Mouse (Mus musculus) heart, embryonic 12.5 days (tissue): ENCODE measurements at regions not wholly inside any gene's neighbourhood (a gene's known extent, or its start where the extent isn't known, plus 50 kb on each side); places are given as distances from the start of the nearest gene placed in this dataset.

Experiments
- ATAC-seq: fragments of 200-750 bp; cut with Nextera tagmentation; 2 replicates; pipeline ENCODE4 v1.8.0; 2017; ENCODE audit warnings: moderate TSS enrichment, moderate library complexity; ENCODE audit not compliant: insufficient number of reproducible peaks, low FRiP score
- H3K27ac ChIP-seq: fragments of 300-500 bp; sonication (generic); 2 replicates; pipeline ENCODE4 v1.5.1; 2016; ENCODE audit warnings: mild to moderate bottlenecking, moderate library complexity; ENCODE audit not compliant: poor library complexity, severe bottlenecking
- H3K27me3 ChIP-seq: fragments of 300-500 bp; sonication (generic); replicated peaks from 2 replicates; pipeline ENCODE4 v1.6.1; 2016; ENCODE audit warnings: mild to moderate bottlenecking, moderate library complexity
- H3K36me3 ChIP-seq: fragments of 300-500 bp; sonication (generic); 2 replicates; pipeline ENCODE4 v1.6.1; 2016; ENCODE audit warnings: mild to moderate bottlenecking, moderate library complexity
- H3K4me1 ChIP-seq: fragments of 300-500 bp; sonication (generic); replicated peaks from 2 replicates; pipeline ENCODE4 v1.6.1; 2016; ENCODE audit warnings: mild to moderate bottlenecking
- H3K4me2 ChIP-seq: fragments of 300-500 bp; sonication (generic); 2 replicates; pipeline ENCODE4 v1.6.1; 2016; ENCODE audit warnings: mild to moderate bottlenecking, moderate library complexity
- H3K4me3 ChIP-seq: fragments of 300-500 bp; sonication (generic); 2 replicates; pipeline ENCODE4 v1.5.1; 2016; ENCODE audit warnings: mild to moderate bottlenecking
- H3K9ac ChIP-seq: fragments of 300-500 bp; sonication (generic); 2 replicates; pipeline ENCODE4 v1.6.1; 2016; ENCODE audit warnings: mild to moderate bottlenecking, moderate library complexity
- H3K9me3 ChIP-seq: fragments of 300-500 bp; sonication (generic); replicated peaks from 2 replicates; pipeline ENCODE4 v1.6.1; 2016; ENCODE audit warnings: mild to moderate bottlenecking, moderate library complexity
- WGBS: fragments of 180-500 bp; shearing (Covaris S2); methylation state at CpG from one replicate; pipeline ENCODE4 v1.1.7; 2016; 5-methylcytosine and 5-hydroxymethylcytosine counted together

GRCm38 (mm10) chr4:32167151-32167550 lies 71.5 kb upstream of the Bach2 start:
- ATAC-seq, result no peak
- no peaks in the 10 kb centered on the region for H3K9me3 ChIP-seq

GRCm38 (mm10) chr4:32170106-32170459 lies 68.5 kb upstream of the Bach2 start:
- peak overlapping the region; percentile 48 for H3K4me2 ChIP-seq
- H3K4me3 ChIP-seq, result no peak overlapping the region
- H3K9ac ChIP-seq, result no peak overlapping the region
- no peaks in the 10 kb centered on the region for H3K36me3 ChIP-seq
- H3K9me3 ChIP-seq, result no peaks in the 10 kb centered on the region
- peak overlapping the region; percentile 57 for H3K27ac ChIP-seq
- ATAC-seq, result no peak
- no peaks in the 10 kb centered on the region for H3K27me3 ChIP-seq
- peaks cover 22% of the 10 kb centered on the region for H3K4me1 ChIP-seq
- WGBS, result 21% methylated on average over 4 of the region's 4 CpGs

More at GRCm38 (mm10) chr4:32167151-32167550, 71.5 kb upstream of the Bach2 start:
- no peaks in the 10 kb centered on the region for H3K36me3 ChIP-seq
- no peak overlapping the region for H3K27ac ChIP-seq
- H3K9ac ChIP-seq, result no peak overlapping the region
- H3K4me2 ChIP-seq, result no peak overlapping the region
- H3K4me3 ChIP-seq, result no peak overlapping the region
- no peaks in the 10 kb centered on the region for H3K27me3 ChIP-seq
- 85% methylated on average over 11 of the region's 11 CpGs for WGBS
- peaks cover 21% of the 10 kb centered on the region for H3K4me1 ChIP-seq

DNA sequence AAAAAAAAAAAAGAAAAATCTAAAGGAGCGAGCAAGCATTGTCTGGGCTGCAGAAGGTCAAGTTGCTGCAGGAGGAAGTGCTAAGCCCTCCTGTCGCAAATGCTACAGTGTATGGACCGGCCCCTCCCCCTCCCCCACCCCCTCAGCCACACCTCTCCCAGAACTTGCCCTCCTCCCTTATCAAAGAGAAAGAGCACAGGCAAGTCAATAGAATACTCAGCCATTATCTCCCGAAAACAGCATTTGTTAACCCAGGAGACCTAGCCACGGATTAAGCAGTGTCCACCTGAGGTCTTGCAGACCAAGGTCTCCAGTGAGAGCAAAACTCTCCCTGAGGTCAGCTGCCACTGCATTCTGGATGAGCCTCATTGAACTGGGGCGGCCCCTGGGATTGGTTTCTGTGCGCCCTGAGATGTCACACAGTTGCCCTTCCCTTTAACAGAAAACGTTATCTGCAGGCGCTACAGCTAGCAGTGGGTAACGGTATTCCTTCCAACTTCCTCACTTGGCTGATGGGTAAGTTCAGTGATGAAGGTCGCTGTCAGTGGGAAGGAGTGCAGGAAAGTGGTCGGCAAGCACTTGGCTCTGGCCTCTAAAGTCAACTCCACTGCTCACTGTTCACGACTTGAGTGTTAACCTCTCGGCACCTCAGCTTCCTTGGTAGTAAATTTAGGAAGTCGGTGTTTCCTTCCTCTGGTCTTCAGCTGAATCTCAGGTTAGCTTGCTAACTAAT lies 68.0 kb upstream of the Bach2 start:
- Histone ChIP-seq H3K27ac (peak overlapping the region; percentile 57; the same call in 1 of the 2 replicates), H3K4me3 (no peak overlapping the region), H3K4me1 (peaks cover 27% of the 10 kb centered on the region), H3K36me3 (no peaks in the 10 kb centered on the region), H3K27me3 (no peaks in the 10 kb centered on the region), H3K4me2 (peak overlapping the region; percentile 48), H3K9ac (no peak overlapping the region), H3K9me3 (no peaks in the 10 kb centered on the region)
- WGBS, result 23% methylated on average over 15 of the region's 15 CpGs
- peak; percentile 78 for ATAC-seq

- no peak overlapping the region for H3K4me2 ChIP-seq
- H3K9ac ChIP-seq, result no peak overlapping the region
- 88% methylated on average over 6 of the region's 6 CpGs for WGBS
- H3K4me3 ChIP-seq, result no peak overlapping the region
- no peaks in the 10 kb centered on the region for H3K27me3 ChIP-seq
- H3K36me3 ChIP-seq, result no peaks in the 10 kb centered on the region
- no peaks in the 10 kb centered on the region for H3K9me3 ChIP-seq
- H3K27ac ChIP-seq, result no peak overlapping the region
- H3K4me1 ChIP-seq, result peaks cover 27% of the 10 kb centered on the region
- no peak for ATAC-seq
Observed at GRCm38 (mm10) chr4:32171291-32171690, 67.3 kb upstream of the Bach2 start.

DNA sequence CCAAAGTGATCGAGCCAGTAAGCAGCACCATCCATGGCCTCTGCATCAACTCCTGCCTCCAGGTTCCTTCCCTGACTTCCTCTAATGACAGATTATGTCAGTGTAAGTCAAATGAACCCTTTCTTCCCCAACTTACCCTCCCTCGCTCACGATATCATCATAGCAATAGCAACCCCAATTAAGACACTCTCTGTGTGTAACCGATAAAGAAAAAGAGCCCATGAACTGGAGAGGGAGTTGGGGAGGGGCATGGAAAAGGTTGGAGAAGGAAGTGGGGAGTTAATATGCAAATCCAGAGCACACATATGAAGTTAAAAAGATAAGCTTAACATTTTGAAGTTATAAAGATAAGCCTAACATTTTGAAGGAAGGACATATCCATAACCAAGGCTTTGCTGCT lies 65.6 kb upstream of the Bach2 start:
- ATAC-seq, result no peak
- Histone ChIP-seq H3K4me3 (no peak overlapping the region), H3K36me3 (no peaks in the 10 kb centered on the region), H3K9me3 (no peaks in the 10 kb centered on the region), H3K4me2 (no peak overlapping the region), H3K27me3 (no peaks in the 10 kb centered on the region), H3K4me1 (peaks cover 33% of the 10 kb centered on the region), H3K9ac (no peak overlapping the region), H3K27ac (no peak overlapping the region)
- 86% methylated on average over 4 of the region's 4 CpGs for WGBS

DNA sequence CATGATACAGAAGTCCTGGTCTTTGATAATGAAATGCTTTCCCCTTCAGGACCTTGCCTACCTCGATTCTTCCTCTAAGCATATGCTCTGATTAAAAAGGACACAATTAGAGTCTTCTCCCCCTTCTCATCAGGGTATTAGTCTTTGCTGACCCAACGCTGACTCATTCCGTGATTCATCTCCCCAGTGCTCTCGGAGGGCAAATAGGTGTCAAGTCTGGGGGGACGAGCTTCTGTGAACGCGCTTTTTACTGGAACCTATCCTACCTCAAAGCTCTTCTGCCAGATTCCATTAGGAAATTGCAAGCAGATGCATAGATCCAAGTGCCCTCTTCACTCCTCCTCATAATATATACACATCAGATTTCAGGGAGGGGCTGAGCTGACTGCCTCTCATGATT lies 63.8 kb upstream of the Bach2 start:
- ATAC-seq, result no peak
- Histone ChIP-seq H3K36me3 (no peaks in the 10 kb centered on the region), H3K4me3 (no peak overlapping the region), H3K9me3 (no peaks in the 10 kb centered on the region), H3K4me1 (peaks cover 41% of the 10 kb centered on the region), H3K27me3 (no peaks in the 10 kb centered on the region), H3K4me2 (no peak overlapping the region), H3K9ac (no peak overlapping the region), H3K27ac (no peak overlapping the region)
- 66% methylated on average over 7 of the region's 7 CpGs for WGBS

- Histone ChIP-seq H3K27ac (no peak overlapping the region), H3K9me3 (no peaks in the 10 kb centered on the region), H3K9ac (no peak overlapping the region), H3K27me3 (no peaks in the 10 kb centered on the region), H3K4me1 (peaks cover 41% of the 10 kb centered on the region), H3K36me3 (no peaks in the 10 kb centered on the region), H3K4me3 (no peak overlapping the region), H3K4me2 (no peak overlapping the region)
- 63% methylated on average over 7 of the region's 7 CpGs for WGBS
- ATAC-seq, result no peak
Observed at GRCm38 (mm10) chr4:32175231-32175630, 63.4 kb upstream of the Bach2 start.

- no peak overlapping the region for H3K4me2 ChIP-seq
- peaks cover 38% of the 10 kb centered on the region for H3K4me1 ChIP-seq
- H3K27ac ChIP-seq, result no peak overlapping the region
- H3K9me3 ChIP-seq, result no peaks in the 10 kb centered on the region
- no peaks in the 10 kb centered on the region for H3K36me3 ChIP-seq
- no peaks in the 10 kb centered on the region for H3K27me3 ChIP-seq
- ATAC-seq, result no peak
- H3K9ac ChIP-seq, result no peak overlapping the region
- 80% methylated on average over 6 of the region's 6 CpGs for WGBS
- H3K4me3 ChIP-seq, result no peak overlapping the region
Observed at GRCm38 (mm10) chr4:32175853-32176448, 62.7 kb upstream of the Bach2 start.

DNA sequence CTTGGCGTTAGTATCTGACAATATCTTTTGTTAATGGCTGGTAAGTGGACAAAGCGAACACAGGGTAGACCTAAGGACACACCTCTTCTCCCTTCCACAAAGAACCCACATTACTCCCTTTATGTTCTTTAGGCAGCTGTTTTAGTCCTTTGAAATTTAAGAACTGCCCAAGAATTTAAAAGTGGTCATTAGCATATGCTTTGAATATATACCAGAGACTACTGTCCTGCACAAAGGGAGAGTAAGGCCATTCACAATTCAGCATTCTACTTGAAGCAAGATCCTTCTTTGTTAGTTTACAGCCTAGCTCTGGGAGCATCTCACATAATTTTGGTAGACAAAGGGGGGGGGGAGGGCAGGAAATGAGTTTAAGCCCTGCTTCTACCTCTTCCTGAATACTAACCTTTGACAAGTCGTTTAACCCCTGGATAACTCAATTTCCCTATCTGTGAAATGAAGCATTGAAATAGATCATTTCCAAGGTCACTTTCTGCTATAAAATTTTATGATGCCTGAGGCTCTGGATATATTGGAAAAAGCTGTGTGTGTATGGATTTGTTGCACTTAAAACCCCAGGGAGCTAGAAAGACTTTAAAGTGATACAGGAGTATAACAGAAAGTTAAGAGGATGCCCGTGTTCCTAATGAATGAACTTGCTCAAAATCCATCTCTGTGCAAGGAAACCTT lies 62.0 kb upstream of the Bach2 start:
- Histone ChIP-seq H3K4me3 (no peak overlapping the region), H3K9me3 (no peaks in the 10 kb centered on the region), H3K36me3 (no peaks in the 10 kb centered on the region), H3K4me1 (peaks cover 36% of the 10 kb centered on the region), H3K27me3 (no peaks in the 10 kb centered on the region), H3K4me2 (no peak overlapping the region), H3K27ac (no peak overlapping the region), H3K9ac (no peak overlapping the region)
- WGBS, result 69% methylated on average over 4 of the region's 4 CpGs
- no peak for ATAC-seq

- no peak overlapping the region for H3K9ac ChIP-seq
- no peak overlapping the region for H3K4me3 ChIP-seq
- ATAC-seq, result no peak
- no peak overlapping the region for H3K27ac ChIP-seq
- H3K4me1 ChIP-seq, result peaks cover 36% of the 10 kb centered on the region
- H3K27me3 ChIP-seq, result no peaks in the 10 kb centered on the region
- WGBS, result 56% methylated on average over 7 of the region's 7 CpGs
- no peaks in the 10 kb centered on the region for H3K36me3 ChIP-seq
- H3K9me3 ChIP-seq, result no peaks in the 10 kb centered on the region
- no peak overlapping the region for H3K4me2 ChIP-seq
Observed at GRCm38 (mm10) chr4:32177933-32178639, 60.5 kb upstream of the Bach2 start.

GRCm38 (mm10) chr4:32179707-32180241 lies 58.8 kb upstream of the Bach2 start:
- ATAC-seq, result peak; percentile 72; the same call in 1 of the 2 replicates
- Histone ChIP-seq H3K9ac (no peak overlapping the region), H3K36me3 (no peaks in the 10 kb centered on the region), H3K4me2 (peak overlapping the region; percentile 11), H3K9me3 (no peaks in the 10 kb centered on the region), H3K4me3 (no peak overlapping the region), H3K27me3 (no peaks in the 10 kb centered on the region), H3K27ac (peak overlapping the region; percentile 61), H3K4me1 (peaks cover 32% of the 10 kb centered on the region)
- 33% methylated on average over 8 of the region's 8 CpGs for WGBS
